Mouse (Mus musculus): Measurements from ENCODE around the gene Acoxl. TPM values are rescaled to one million over a fixed set of nuclear protein-coding genes. Genes with fewer than 3 reads are reported as not detected.
A peak's percentile ranks its signal among the peaks of the same experiment; 100 is the strongest.

Gene Acoxl
- polyA plus RNA-seq, 1 experiment, result not detected

GRCm38 (mm10) chr2:128115579-128115978, 276.9 kb downstream of the Acoxl start:
- no peaks in the 10 kb centered on the region for H3K9me3 ChIP-seq
- peaks cover 28% of the 10 kb centered on the region for H3K27me3 ChIP-seq (replicated peaks)
- no peaks in the 10 kb centered on the region for H3K4me1 ChIP-seq
- no peaks in the 10 kb centered on the region for H3K36me3 ChIP-seq (replicated peaks; ENCODE audit: low read length)
- no peak for TF ChIP-seq FLI1 (IDR thresholded peaks at IDR 0.05; ENCODE audit: low read length)
- no peak for TF ChIP-seq GATA1 (IDR thresholded peaks at IDR 0.05; ENCODE audit: borderline replicate concordance, low read length)
- no peak overlapping the region for H3K4me3 ChIP-seq (replicated peaks)

- Histone ChIP-seq H3K27me3 (replicated peaks) (peaks cover 46% of the 10 kb centered on the region), H3K9me3 (no peaks in the 10 kb centered on the region), H3K4me1 (peaks cover 10% of the 10 kb centered on the region), H3K36me3 (replicated peaks; ENCODE audit: low read length) (no peaks in the 10 kb centered on the region), H3K4me3 (replicated peaks) (no peak overlapping the region)
- TF ChIP-seq GATA1 (IDR thresholded peaks at IDR 0.05; ENCODE audit: borderline replicate concordance, low read length) (no peak), FLI1 (IDR thresholded peaks at IDR 0.05; ENCODE audit: low read length) (no peak)
Observed at GRCm38 (mm10) chr2:128117605-128118004, 278.9 kb downstream of the Acoxl start.

- TF ChIP-seq GATA1 (IDR thresholded peaks at IDR 0.05; ENCODE audit: borderline replicate concordance, low read length), result no peak
- no peak for TF ChIP-seq FLI1 (IDR thresholded peaks at IDR 0.05; ENCODE audit: low read length)
- Histone ChIP-seq H3K36me3 (replicated peaks; ENCODE audit: low read length) (no peaks in the 10 kb centered on the region), H3K27me3 (replicated peaks) (peaks cover 55% of the 10 kb centered on the region), H3K4me3 (replicated peaks) (no peak overlapping the region), H3K9me3 (no peaks in the 10 kb centered on the region), H3K4me1 (peaks cover 24% of the 10 kb centered on the region)
Observed at GRCm38 (mm10) chr2:128118971-128119370, 280.3 kb downstream of the Acoxl start.

GRCm38 (mm10) chr2:128122491-128122890, 283.8 kb downstream of the Acoxl start:
- Histone ChIP-seq H3K4me1 (peaks cover 52% of the 10 kb centered on the region), H3K36me3 (replicated peaks; ENCODE audit: low read length) (no peaks in the 10 kb centered on the region), H3K9me3 (no peaks in the 10 kb centered on the region), H3K27me3 (replicated peaks) (peaks cover 76% of the 10 kb centered on the region), H3K4me3 (replicated peaks) (peak overlapping the region; percentile 97)
- TF ChIP-seq FLI1 (IDR thresholded peaks at IDR 0.05; ENCODE audit: low read length), result no peak
- no peak for TF ChIP-seq GATA1 (IDR thresholded peaks at IDR 0.05; ENCODE audit: borderline replicate concordance, low read length)

GRCm38 (mm10) chr2:128122891-128123771, 284.5 kb downstream of the Acoxl start:
- Histone ChIP-seq H3K4me3 (replicated peaks) (peak overlapping the region; percentile 97), H3K27me3 (replicated peaks) (peaks cover 81% of the 10 kb centered on the region), H3K4me1 (peaks cover 59% of the 10 kb centered on the region), H3K36me3 (replicated peaks; ENCODE audit: low read length) (no peaks in the 10 kb centered on the region), H3K9me3 (no peaks in the 10 kb centered on the region)
- TF ChIP-seq FLI1 (IDR thresholded peaks at IDR 0.05; ENCODE audit: low read length) (no peak), GATA1 (IDR thresholded peaks at IDR 0.05; ENCODE audit: borderline replicate concordance, low read length) (no peak)

GRCm38 (mm10) chr2:128123921-128124683, 285.4 kb downstream of the Acoxl start:
- H3K4me3 ChIP-seq (replicated peaks), result peak overlapping the region; percentile 97
- H3K27me3 ChIP-seq (replicated peaks), result peaks cover 87% of the 10 kb centered on the region
- H3K36me3 ChIP-seq (replicated peaks; ENCODE audit: low read length), result peaks cover 6% of the 10 kb centered on the region
- H3K9me3 ChIP-seq, result no peaks in the 10 kb centered on the region
- no peak for TF ChIP-seq GATA1 (IDR thresholded peaks at IDR 0.05; ENCODE audit: borderline replicate concordance, low read length)
- TF ChIP-seq FLI1 (IDR thresholded peaks at IDR 0.05; ENCODE audit: low read length), result no peak
- H3K4me1 ChIP-seq, result peaks cover 63% of the 10 kb centered on the region

GRCm38 (mm10) chr2:128124693-128125092, 286.0 kb downstream of the Acoxl start:
- peaks cover 11% of the 10 kb centered on the region for H3K36me3 ChIP-seq (replicated peaks; ENCODE audit: low read length)
- H3K27me3 ChIP-seq (replicated peaks), result peaks cover 89% of the 10 kb centered on the region
- peak overlapping the region; percentile 97 for H3K4me3 ChIP-seq (replicated peaks)
- H3K9me3 ChIP-seq, result no peaks in the 10 kb centered on the region
- H3K4me1 ChIP-seq, result peaks cover 63% of the 10 kb centered on the region
- TF ChIP-seq FLI1 (IDR thresholded peaks at IDR 0.05; ENCODE audit: low read length) (no peak), GATA1 (IDR thresholded peaks at IDR 0.05; ENCODE audit: borderline replicate concordance, low read length) (no peak)

- Histone ChIP-seq H3K4me3 (replicated peaks) (peak within 1 kb of the TSS; percentile 97), H3K9me3 (no peaks in the 10 kb centered on the region), H3K4me1 (peaks cover 63% of the 10 kb centered on the region), H3K27me3 (replicated peaks) (peaks cover 82% of the 10 kb centered on the region), H3K36me3 (replicated peaks; ENCODE audit: low read length) (peaks cover 19% of the 10 kb centered on the region)
- no peak for TF ChIP-seq FLI1 (IDR thresholded peaks at IDR 0.05; ENCODE audit: low read length)
- TF ChIP-seq GATA1 (IDR thresholded peaks at IDR 0.05; ENCODE audit: borderline replicate concordance, low read length), result no peak
Observed at GRCm38 (mm10) chr2:128125635-128126470, 287.2 kb downstream of the Acoxl start, which contains the start of gene Bcl2l11. Gene Bcl2l11 (plus strand): TSS chr2:128126038.

- TF ChIP-seq FLI1 (IDR thresholded peaks at IDR 0.05; ENCODE audit: low read length) (no peak), GATA1 (IDR thresholded peaks at IDR 0.05; ENCODE audit: borderline replicate concordance, low read length) (no peak)
- peaks cover 63% of the 10 kb centered on the region for H3K4me1 ChIP-seq
- H3K36me3 ChIP-seq (replicated peaks; ENCODE audit: low read length), result peaks cover 26% of the 10 kb centered on the region
- H3K9me3 ChIP-seq, result no peaks in the 10 kb centered on the region
- peak overlapping the region; percentile 97 for H3K4me3 ChIP-seq (replicated peaks)
- H3K27me3 ChIP-seq (replicated peaks), result peaks cover 82% of the 10 kb centered on the region
Observed at GRCm38 (mm10) chr2:128126591-128127051, 287.9 kb downstream of the Acoxl start.

All from megakaryocyte, embryonic 14.5 days (primary cell).